Mouse (Mus musculus): ENCODE results near the gene Tenm2.

- TF ChIP-seq CTCF (conservative IDR thresholded peaks at IDR 0.05; ENCODE audit: insufficient read depth, insufficient read length, low read depth, low read length) (no peak), POLR2A (IDR thresholded peaks at IDR 0.05; ENCODE audit: low read depth, low read length) (no peak)
Measured at GRCm38 (mm10) chr11:36566146-36566545, 669.6 kb downstream of the Tenm2 start.

Data from kidney, adult 2 months (tissue).